Mouse (Mus musculus) hematopoietic stem cell, adult 5-6 weeks (primary cell): Measurements from ENCODE around the gene Slc23a2. TPM values are rescaled to one million over a fixed set of nuclear protein-coding genes. Genes with fewer than 3 reads are reported as not detected.

Source experiments
- ATAC-seq, 2 experiments: fragments of 125-278 bp in 1 of 2; replicated peaks in 1 of 2; 2 replicates each; pipeline ENCODE4 v1.8.0; 2016 to 2017; ENCODE audit warnings: inconsistent platforms in 2 of 2, mild to moderate bottlenecking in 2 of 2, moderate number of reproducible peaks in 2 of 2, low read depth in 1 of 2, moderate TSS enrichment in 1 of 2; ENCODE audit not compliant: low FRiP score in 2 of 2, poor library complexity in 2 of 2, severe bottlenecking in 2 of 2, insufficient read depth in 1 of 2, low TSS enrichment in 1 of 2
- total RNA-seq: library from RNA; stranded (forward); fragments of 172-1452, 232-1000 nt; gene quantifications from 2 replicates; pipeline ENCODE4 v1.2.3, GENCODE M21; 2017

The Slc23a2 gene
- total RNA-seq, 1 experiment from 2014 or later = 53.3 TPM

- ATAC-seq = no peak
These were observed 2.3 kb downstream of the Slc23a2 start for GRCm38 (mm10) chr2:132142606-132143005.

- ATAC-seq = no peak
These were observed 4.4 kb downstream of the Slc23a2 start for GRCm38 (mm10) chr2:132140536-132140935.

- ATAC-seq = no peak
These were observed 5.8 kb downstream of the Slc23a2 start for GRCm38 (mm10) chr2:132139099-132139498.

- ATAC-seq = no peak
These were observed 8.9 kb downstream of the Slc23a2 start for GRCm38 (mm10) chr2:132135876-132136637.

GRCm38 (mm10) chr2:132134758-132135157 lies 10.2 kb downstream of the Slc23a2 start:
- no peak for ATAC-seq

DNA sequence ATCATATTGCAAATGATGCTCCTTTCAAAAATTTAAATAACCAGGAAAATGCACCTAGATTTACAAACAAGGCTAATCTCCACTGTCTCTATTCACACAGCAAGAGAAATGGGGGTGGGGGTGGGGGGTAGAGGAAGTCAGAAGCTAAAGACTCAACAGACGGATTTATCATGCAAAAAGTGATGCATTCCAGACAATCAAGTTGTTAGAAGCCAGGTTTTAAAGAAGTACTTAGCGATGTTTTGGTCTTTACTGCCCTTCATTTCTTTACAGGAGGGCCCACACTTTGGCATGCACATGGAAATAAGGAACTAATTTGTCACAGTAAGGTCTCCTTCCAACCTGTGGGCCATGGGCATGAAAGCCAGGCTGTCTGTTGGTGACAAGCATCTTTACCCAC lies 11.5 kb downstream of the Slc23a2 start:
- no peak for ATAC-seq

DNA sequence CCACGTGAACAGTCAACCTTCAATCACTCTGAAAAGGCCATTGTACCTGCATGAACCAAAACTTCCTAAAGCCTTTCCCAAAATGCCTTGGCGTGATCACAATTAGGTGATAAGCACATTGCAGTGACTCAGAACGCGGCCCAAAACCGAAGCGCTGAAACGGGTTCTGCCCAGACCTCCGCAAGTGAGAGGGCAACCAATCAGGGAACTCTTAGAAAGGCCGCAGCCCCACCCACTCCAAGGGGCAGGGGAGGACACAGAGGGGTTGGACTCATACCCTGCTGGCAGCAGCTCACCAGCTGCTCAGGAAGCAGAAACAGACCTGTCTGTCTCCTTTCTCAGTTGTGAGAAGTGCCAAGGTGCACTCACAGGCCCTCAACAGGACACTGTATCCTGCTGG lies 13.6 kb downstream of the Slc23a2 start:
- ATAC-seq = peak; percentile 97 to 100

DNA sequence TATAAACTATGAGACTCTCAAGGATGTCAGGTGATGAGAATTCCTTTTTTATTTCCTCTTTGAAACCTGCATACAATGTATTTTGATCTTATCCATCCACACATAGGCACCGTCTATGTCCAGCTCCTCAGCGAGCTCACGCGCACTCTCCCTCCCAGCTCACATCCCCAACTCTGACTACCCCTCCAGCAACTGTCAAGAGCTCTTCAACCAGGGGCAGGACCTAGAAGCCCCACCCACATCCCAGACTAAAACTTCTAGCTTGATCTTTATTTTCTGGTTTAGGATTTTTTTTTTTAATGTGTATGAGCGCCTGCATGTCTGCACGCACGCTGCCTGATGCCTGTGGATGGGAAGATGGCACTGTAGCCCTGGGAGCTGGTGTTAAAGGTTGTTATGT lies 14.9 kb downstream of the Slc23a2 start:
- no peak for ATAC-seq

- no peak for ATAC-seq
These were observed 15.7 kb downstream of the Slc23a2 start for GRCm38 (mm10) chr2:132129247-132129646.

DNA sequence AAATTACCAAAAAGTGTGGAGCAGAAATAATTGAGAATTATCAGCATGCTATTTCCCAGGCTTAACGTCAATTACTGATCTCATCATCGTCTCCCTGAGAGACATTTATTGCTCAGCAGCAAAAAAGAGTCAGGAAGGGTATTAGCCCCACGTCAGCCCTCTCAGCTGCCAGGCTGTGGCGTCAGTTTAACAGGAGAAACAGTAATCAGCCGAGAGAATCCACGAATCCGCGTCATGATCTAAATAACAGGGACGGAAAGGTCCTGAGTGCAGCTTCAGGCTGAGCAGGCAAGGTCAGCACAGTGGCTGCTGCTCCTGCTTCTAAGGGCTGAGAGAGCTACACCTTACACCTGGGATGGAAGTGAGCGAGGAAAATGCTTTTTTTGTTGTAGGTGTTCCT lies 17.0 kb downstream of the Slc23a2 start:
- no peak for ATAC-seq

GRCm38 (mm10) chr2:132126292-132126691 lies 18.6 kb downstream of the Slc23a2 start:
- no peak for ATAC-seq

- no peak for ATAC-seq
These were observed 21.8 kb downstream of the Slc23a2 start for GRCm38 (mm10) chr2:132123063-132123462.

DNA sequence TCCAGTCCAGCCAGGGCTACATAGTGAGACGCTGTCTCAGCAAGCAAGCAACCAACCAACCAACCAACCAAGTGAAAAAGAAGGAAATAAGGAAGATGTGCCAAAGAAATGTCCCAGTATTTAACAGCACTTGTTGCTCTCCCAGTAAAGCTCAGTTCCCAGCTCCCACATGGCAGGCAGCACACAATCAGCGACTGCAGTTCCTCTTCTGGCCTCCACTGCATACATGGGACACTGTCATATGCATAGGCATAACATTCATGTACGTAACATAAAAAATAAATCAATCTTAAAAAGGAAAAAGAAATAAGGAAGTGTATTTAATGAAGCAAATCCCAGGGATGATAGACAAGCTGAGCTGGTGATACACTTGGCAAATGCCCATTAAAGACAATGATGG lies 23.9 kb downstream of the Slc23a2 start:
- no peak for ATAC-seq

DNA sequence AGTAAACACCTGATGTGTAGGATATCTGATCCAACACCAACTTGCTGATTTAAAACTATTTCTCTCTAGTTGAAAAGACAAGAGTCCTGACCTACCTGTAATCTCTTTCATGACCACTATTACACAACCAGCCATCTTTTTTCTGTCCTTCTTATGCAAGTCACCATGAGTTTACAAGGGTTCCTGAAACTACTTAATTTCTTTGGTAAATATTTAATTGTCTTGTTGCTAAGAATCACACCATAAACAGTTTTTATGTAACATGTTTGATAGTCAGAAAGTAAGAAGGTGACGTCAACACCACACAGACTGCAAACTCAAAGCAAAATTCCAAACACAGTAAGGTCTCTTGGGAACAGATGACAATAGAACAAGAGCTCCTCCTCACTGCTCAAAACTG lies 26.3 kb downstream of the Slc23a2 start:
- ATAC-seq = no peak

- no peak for ATAC-seq
These were observed 29.0 kb downstream of the Slc23a2 start for GRCm38 (mm10) chr2:132115936-132116335.

GRCm38 (mm10) chr2:132115344-132115743 lies 29.6 kb downstream of the Slc23a2 start:
- no peak for ATAC-seq

DNA sequence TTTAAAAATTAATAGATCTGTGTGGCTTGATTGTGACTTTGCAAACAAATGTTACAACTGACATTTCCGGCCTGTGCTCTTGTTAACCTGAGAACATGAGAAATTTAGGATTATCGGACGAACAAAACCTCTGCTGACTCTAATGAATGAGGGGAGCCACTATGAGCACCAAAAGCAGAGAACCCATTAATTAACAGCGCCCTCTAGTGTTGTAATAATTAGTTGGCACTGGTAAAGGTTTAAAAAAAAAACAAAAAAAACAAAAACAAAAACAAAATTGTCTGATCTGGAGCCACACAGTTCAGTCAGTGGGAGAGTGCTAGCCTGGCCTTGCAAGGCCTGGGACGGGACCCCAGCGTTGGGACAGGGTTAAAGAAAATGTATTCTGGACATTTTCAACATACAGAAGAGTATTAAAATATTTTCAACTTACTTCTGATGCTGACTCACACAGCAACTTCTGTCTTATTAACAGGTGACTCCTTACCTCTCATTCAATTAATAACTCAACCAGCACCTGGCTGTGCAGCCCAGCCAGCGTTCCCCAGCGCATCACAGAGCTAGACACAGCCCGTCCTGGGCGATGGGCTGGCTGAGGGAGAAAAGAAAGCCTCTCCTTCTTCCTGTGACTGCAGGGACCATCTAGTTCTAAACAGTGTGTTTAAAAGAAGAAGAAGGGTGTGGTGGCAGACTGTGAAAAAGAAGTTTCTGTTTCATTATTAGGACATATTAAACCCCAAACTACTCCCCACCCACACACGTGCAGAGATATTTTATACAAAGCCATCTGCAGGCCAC lies 30.7 kb downstream of the Slc23a2 start:
- peak; percentile 17 to 26; a peak in 2 of 4 replicates for ATAC-seq

GRCm38 (mm10) chr2:132112319-132112718 lies 32.6 kb downstream of the Slc23a2 start:
- ATAC-seq = no peak

GRCm38 (mm10) chr2:132111905-132112304 lies 33.0 kb downstream of the Slc23a2 start:
- ATAC-seq = no peak
